21 mouse cellular contexts compared by ENCODE assay signal in the genomic region with DNA sequence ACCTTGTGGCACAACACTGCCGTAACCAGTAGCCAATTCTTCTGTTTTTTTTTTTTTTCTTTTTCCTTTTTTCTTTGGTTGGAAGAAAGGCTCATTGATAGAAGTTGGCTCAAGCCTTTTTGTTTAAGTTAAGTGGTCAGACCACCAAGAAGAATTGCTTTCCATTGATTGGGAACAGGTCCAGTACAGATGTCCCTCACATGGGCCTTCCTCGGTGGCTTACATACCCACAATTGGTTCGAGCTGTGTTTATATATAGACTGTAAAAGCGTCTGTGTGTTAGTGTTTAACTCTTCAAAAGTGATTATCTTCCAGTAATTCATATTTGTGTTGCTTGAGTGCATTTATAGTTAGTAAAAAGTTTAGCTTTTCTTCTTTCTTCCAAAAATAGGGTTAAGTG.
A peak's percentile ranks its signal among the peaks of the same experiment; 100 is the strongest.
DNase-seq lines count a peak whose midpoint lies in the region; ATAC-seq lines count a peak whose summit lies in the region.
"Had no signal": no experiment of that assay in that cellular context is flagged by ENCODE, and none has a peak within 500 bp of the region (broad histone marks: within the 10 kb centered on the region; RNA-seq: fewer than 3 reads in every experiment).

No protein-coding gene starts in this region.

- H3K27me3 ChIP-seq in embryonic facial prominence, embryonic 11.5 days (ENCODE audit: control insufficient read depth, insufficient read depth, low read length), result no peaks in the 10 kb centered on the region
- no peaks in the 10 kb centered on the region; the same call in 1 of the 2 replicates for H3K27me3 ChIP-seq in embryonic facial prominence, embryonic 10.5 days (replicated peaks; ENCODE audit: low read depth, poor library complexity, severe bottlenecking)
- H3K27me3 ChIP-seq in lung, embryonic 15.5 days, result no peaks in the 10 kb centered on the region
- 0 out of 2 replicates have a peak, but pooled peaks cover 3% of the 10 kb centered on the region for H3K27me3 ChIP-seq in embryonic facial prominence, embryonic 15.5 days
- H3K27me3 ChIP-seq: hindbrain, embryonic 12.5 days had no signal

- no peaks in the 10 kb centered on the region for H3K4me1 ChIP-seq in embryonic facial prominence, embryonic 11.5 days (ENCODE audit: control insufficient read depth, insufficient read depth, low read length)
- peaks cover 22% of the 10 kb centered on the region for H3K4me1 ChIP-seq in embryonic facial prominence, embryonic 10.5 days
- H3K4me1 ChIP-seq in lung, embryonic 15.5 days, result peaks cover 12% of the 10 kb centered on the region; the same call in 1 of the 2 replicates
- peaks cover 14% of the 10 kb centered on the region for H3K4me1 ChIP-seq in embryonic facial prominence, embryonic 15.5 days
- H3K4me1 ChIP-seq: forebrain, embryonic 15.5 days had no signal

- H3K36me3 ChIP-seq in embryonic facial prominence, embryonic 11.5 days (replicated peaks; ENCODE audit: control insufficient read depth, insufficient read depth, low read depth, low read length), result no peaks in the 10 kb centered on the region
- no peaks in the 10 kb centered on the region for H3K36me3 ChIP-seq in embryonic facial prominence, embryonic 10.5 days (replicated peaks)
- no peaks in the 10 kb centered on the region for H3K36me3 ChIP-seq in lung, embryonic 15.5 days
- no peaks in the 10 kb centered on the region for H3K36me3 ChIP-seq in embryonic facial prominence, embryonic 15.5 days
- H3K36me3 ChIP-seq: forebrain, embryonic 15.5 days; G1E; heart, embryonic 10.5 days; hindbrain, embryonic 12.5 days had no signal

- no peak for ATAC-seq in embryonic facial prominence, embryonic 11.5 days (replicated peaks; ENCODE audit: insufficient number of reproducible peaks, low FRiP score, low TSS enrichment, low read depth)
- no peak for ATAC-seq in lung, embryonic 15.5 days (ENCODE audit: borderline replicate concordance, extremely low read depth, low FRiP score, low TSS enrichment)
- peak; percentile 70; the same call in 1 of the 2 replicates for ATAC-seq in embryonic facial prominence, embryonic 15.5 days (ENCODE audit: insufficient number of reproducible peaks, low FRiP score, low TSS enrichment, low read depth)
- ATAC-seq: CD4-positive, CD25-positive, alpha-beta regulatory T cell, adult 4 months; forebrain, embryonic 15.5 days; hindbrain, embryonic 16.5 days had no signal

- no peak overlapping the region for H3K4me2 ChIP-seq in embryonic facial prominence, embryonic 11.5 days (ENCODE audit: low read depth, low read length)
- no peak overlapping the region for H3K4me2 ChIP-seq in lung, embryonic 15.5 days
- H3K4me2 ChIP-seq in embryonic facial prominence, embryonic 15.5 days (replicated peaks), result no peak overlapping the region
- H3K4me2 ChIP-seq: forebrain, embryonic 15.5 days; hindbrain, embryonic 12.5 days had no signal

- no peak overlapping the region for H3K4me3 ChIP-seq in embryonic facial prominence, embryonic 11.5 days (ENCODE audit: low read depth, low read length)
- no peak overlapping the region for H3K4me3 ChIP-seq in embryonic facial prominence, embryonic 10.5 days
- no peak overlapping the region for H3K4me3 ChIP-seq in lung, embryonic 15.5 days
- no peak overlapping the region for H3K4me3 ChIP-seq in embryonic facial prominence, embryonic 15.5 days (replicated peaks)
- H3K4me3 ChIP-seq: forebrain, embryonic 15.5 days; heart, embryonic 10.5 days; hindbrain, embryonic 12.5 days had no signal

- WGBS in embryonic facial prominence, embryonic 11.5 days, result 42% methylated on average over 4 of the region's 4 CpGs
- WGBS in embryonic facial prominence, embryonic 10.5 days, result 52% methylated on average over 4 of the region's 4 CpGs
- 34% methylated on average over 4 of the region's 4 CpGs for WGBS in lung, embryonic 15.5 days
- 34% methylated on average over 4 of the region's 4 CpGs for WGBS in embryonic facial prominence, embryonic 15.5 days

- no peaks in the 10 kb centered on the region for H3K9me3 ChIP-seq in embryonic facial prominence, embryonic 11.5 days (replicated peaks; ENCODE audit: control insufficient read depth, low read length)
- H3K9me3 ChIP-seq in embryonic facial prominence, embryonic 10.5 days, result peaks cover 6% of the 10 kb centered on the region; the same call in 1 of the 2 replicates
- H3K9me3 ChIP-seq in lung, embryonic 15.5 days, result no peaks in the 10 kb centered on the region
- no peaks in the 10 kb centered on the region for H3K9me3 ChIP-seq in embryonic facial prominence, embryonic 15.5 days (replicated peaks)
- H3K9me3 ChIP-seq: forebrain, embryonic 15.5 days; heart, embryonic 10.5 days; hindbrain, embryonic 12.5 days had no signal

- H3K27ac ChIP-seq in embryonic facial prominence, embryonic 11.5 days (replicated peaks; ENCODE audit: low read depth, low read length), result no peak overlapping the region
- H3K27ac ChIP-seq in embryonic facial prominence, embryonic 10.5 days (replicated peaks), result no peak overlapping the region
- H3K27ac ChIP-seq in lung, embryonic 15.5 days, result peak overlapping the region; percentile 61
- H3K27ac ChIP-seq in embryonic facial prominence, embryonic 15.5 days (replicated peaks), result 0 out of 2 replicates have a peak overlapping the region, but pooled peaks have one; percentile 39
- H3K27ac ChIP-seq: forebrain, embryonic 15.5 days; heart, embryonic 10.5 days; hindbrain, embryonic 12.5 days had no signal

- no peak overlapping the region for H3K9ac ChIP-seq in embryonic facial prominence, embryonic 11.5 days (replicated peaks; ENCODE audit: low read length)
- no peak overlapping the region for H3K9ac ChIP-seq in lung, embryonic 15.5 days
- H3K9ac ChIP-seq in embryonic facial prominence, embryonic 15.5 days, result no peak overlapping the region
- H3K9ac ChIP-seq: forebrain, embryonic 15.5 days; hindbrain, embryonic 12.5 days had no signal

- DNase-seq in embryonic facial prominence, embryonic 11.5 days (ENCODE audit: low spot score), result peak; percentile 57
- DNase-seq in embryonic facial prominence, embryonic 10.5 days (ENCODE audit: low spot score), result no peak
- DNase-seq in lung, adult 18-20 months, result no peak
- no peak for DNase-seq in adrenal gland, adult 2 months
- DNase-seq in thymus, postnatal 25 days, result no peak
- DNase-seq: B cell, adult 2 months; cerebellum, adult 11 months; cerebellum, adult 8-10 months; embryo, embryonic 11 days; gastrocnemius, postnatal 36 days; heart, adult 11 months; heart, postnatal 10 days; heart, postnatal 4 days had no signal

Comparison
In these comparisons a context has a peak if more than half of its experiments do, and no peak if none do; other contexts are left out.
1. H3K27ac ChIP-seq: peak in lung, embryonic 15.5 days (single experiment) and embryonic facial prominence, embryonic 15.5 days (single experiment); none in embryonic facial prominence, embryonic 11.5 days (single experiment) and embryonic facial prominence, embryonic 10.5 days (single experiment).